Mouse (Mus musculus): ENCODE results near the gene Arl9. TPM values are rescaled to one million over a fixed set of nuclear protein-coding genes. Genes with fewer than 3 reads are reported as not detected.

Arl9 gene
- polyA plus RNA-seq, 1 experiment = not detected

DNA sequence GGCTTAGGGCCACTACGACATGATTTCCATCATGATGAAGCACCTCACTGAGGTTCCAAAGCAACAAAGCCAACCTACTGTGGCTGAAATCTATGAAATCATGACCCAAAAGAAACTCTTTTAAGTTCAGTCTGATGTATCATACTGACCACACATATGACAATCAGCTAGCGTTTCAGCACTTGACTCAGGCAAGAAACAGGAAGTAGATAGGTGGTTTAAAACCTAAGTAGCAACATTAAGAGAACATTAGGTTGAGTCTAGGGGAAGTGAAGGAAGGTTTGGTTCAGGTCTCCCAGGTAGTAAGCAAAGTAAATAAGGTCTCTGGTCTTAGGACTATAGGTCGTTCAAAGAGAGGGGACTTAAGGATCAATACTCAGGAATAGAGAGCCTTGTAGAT lies 30.4 kb upstream of the Arl9 start:
- Histone ChIP-seq H3K27ac (ENCODE audit: insufficient read depth, low read depth, low read length) (no peak overlapping the region), H3K4me3 (ENCODE audit: insufficient read depth, low read depth, low read length) (no peak overlapping the region), H3K4me1 (ENCODE audit: control insufficient read depth, insufficient read depth, low read length) (no peaks in the 10 kb centered on the region)
- 74% methylated on average over 3 of the region's 3 CpGs for WGBS
- TF ChIP-seq POLR2A (IDR thresholded peaks at IDR 0.05; ENCODE audit: insufficient read depth, low read depth, low read length) = no peak
- no peak for TF ChIP-seq CTCF (IDR thresholded peaks at IDR 0.05; ENCODE audit: insufficient read depth, low read depth, low read length)

DNA sequence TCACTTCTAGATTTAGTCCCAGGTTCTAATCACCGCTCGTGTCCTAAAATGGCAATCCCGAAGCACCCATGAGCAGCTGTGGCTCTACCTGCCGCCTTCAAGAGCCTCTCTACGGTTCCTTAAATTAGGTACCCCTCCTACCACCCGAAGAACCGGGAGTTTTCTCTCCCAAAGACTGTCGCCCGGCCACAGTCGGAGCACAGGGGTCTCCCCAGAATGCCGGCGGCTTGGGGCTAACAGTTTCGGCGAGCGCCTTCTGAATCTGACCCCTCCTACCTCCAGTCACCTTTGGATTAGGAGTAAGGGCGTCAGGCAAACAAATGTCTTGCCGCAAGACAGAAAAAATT lies 29.7 kb upstream of the Arl9 start:
- Histone ChIP-seq H3K4me1 (ENCODE audit: control insufficient read depth, insufficient read depth, low read length) (no peaks in the 10 kb centered on the region), H3K4me3 (ENCODE audit: insufficient read depth, low read depth, low read length) (peak overlapping the region; percentile 95), H3K27ac (ENCODE audit: insufficient read depth, low read depth, low read length) (no peak overlapping the region)
- WGBS = under 1% methylated on average over 17 of the region's 17 CpGs
- TF ChIP-seq POLR2A (IDR thresholded peaks at IDR 0.05; ENCODE audit: insufficient read depth, low read depth, low read length) = no peak
- no peak for TF ChIP-seq CTCF (IDR thresholded peaks at IDR 0.05; ENCODE audit: insufficient read depth, low read depth, low read length)

DNA sequence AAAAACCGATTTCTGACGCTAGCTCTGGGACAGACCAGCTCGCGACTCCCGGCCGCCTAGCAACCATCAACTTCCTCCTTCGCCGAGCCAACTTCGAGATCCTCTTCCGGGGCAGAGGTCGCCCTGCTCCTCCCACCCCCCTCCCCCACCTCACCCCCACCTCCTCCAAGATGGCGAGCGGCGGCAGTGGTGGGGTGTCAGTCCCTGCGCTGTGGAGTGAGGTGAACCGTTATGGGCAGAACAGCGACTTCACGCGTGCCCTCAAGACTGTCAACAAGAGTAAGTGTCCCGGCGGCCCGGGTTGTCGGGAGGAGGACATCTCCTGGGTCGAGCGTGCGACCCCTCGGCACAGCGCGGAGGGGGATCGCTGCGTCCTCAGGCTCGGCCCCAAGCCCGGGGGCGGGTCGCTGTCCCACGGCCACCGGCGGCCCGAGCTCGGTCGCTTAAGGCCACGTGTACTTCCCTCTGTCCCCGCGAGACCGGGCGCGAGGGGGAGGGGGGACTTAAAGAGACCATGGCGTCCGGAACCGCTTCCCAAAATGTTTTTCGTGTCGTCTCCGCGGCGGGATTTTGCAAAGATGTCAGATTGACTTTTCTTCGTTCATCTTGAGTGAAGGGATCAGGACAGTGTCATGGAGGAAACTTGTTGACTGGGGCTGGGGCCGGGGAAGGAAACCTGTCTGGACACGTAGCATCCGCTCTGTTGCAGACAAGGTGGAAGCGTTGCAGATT lies 29.1 kb upstream of the Arl9 start, which contains the start of gene Srp72:
Gene Srp72, plus strand, starts transcription at position 130 of the 732 bp plus-strand sequence.
- H3K27ac ChIP-seq (ENCODE audit: insufficient read depth, low read depth, low read length) = peak within 1 kb of the TSS; percentile 76
- WGBS = under 1% methylated on average over 60 of the region's 60 CpGs
- H3K4me3 ChIP-seq (ENCODE audit: insufficient read depth, low read depth, low read length) = peak within 1 kb of the TSS; percentile 95
- H3K4me1 ChIP-seq (ENCODE audit: control insufficient read depth, insufficient read depth, low read length) = no peaks in the 10 kb centered on the region
- TF ChIP-seq POLR2A (IDR thresholded peaks at IDR 0.05; ENCODE audit: insufficient read depth, low read depth, low read length) (no peak; the same call in 1 of the 2 replicates), CTCF (IDR thresholded peaks at IDR 0.05; ENCODE audit: insufficient read depth, low read depth, low read length) (no peak)

DNA sequence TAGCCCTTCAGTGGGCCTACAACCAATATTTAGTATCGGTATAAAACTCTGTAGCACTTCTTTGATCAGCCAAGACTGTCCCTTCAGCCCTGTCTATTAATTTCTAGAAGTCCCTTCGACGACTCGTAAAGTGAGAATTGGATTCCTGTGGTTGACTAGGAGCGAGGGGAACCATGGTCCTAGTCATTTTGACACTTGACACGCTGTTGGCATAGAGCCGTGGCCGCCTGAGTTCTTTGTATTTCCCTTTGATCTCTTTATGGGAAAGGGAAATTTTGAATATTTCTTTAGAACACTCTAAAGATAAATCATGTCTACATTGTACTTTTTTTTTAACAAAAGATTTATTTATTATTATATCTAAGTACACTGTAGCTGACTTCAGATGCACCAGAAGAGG lies 28.1 kb upstream of the Arl9 start:
- WGBS = 67% methylated on average over 8 of the region's 8 CpGs
- Histone ChIP-seq H3K4me1 (ENCODE audit: control insufficient read depth, insufficient read depth, low read length) (no peaks in the 10 kb centered on the region), H3K4me3 (ENCODE audit: insufficient read depth, low read depth, low read length) (no peak overlapping the region), H3K27ac (ENCODE audit: insufficient read depth, low read depth, low read length) (no peak overlapping the region)
- TF ChIP-seq CTCF (IDR thresholded peaks at IDR 0.05; ENCODE audit: insufficient read depth, low read depth, low read length) = no peak
- TF ChIP-seq POLR2A (IDR thresholded peaks at IDR 0.05; ENCODE audit: insufficient read depth, low read depth, low read length) = no peak

DNA sequence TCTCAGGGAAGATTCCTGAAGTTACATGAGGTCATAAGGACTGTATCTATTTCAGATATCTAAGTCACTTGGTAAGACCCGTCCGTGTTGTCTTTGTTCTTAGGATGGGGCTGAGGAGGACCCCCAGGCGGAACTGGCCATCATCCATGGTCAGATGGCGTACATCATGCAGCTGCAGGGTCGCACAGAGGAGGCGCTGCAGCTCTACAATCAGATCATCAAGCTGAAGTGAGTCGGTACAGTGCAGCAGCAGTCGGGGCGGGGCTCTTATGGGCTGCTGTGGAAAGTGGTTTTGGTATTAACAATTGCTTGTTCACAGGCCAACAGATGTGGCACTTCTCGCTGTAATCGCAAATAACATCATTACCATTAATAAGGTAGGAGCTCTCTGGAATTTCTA lies 19.8 kb upstream of the Arl9 start:
- Histone ChIP-seq H3K4me1 (ENCODE audit: control insufficient read depth, insufficient read depth, low read length) (no peaks in the 10 kb centered on the region), H3K4me3 (ENCODE audit: insufficient read depth, low read depth, low read length) (no peak overlapping the region), H3K27ac (ENCODE audit: insufficient read depth, low read depth, low read length) (no peak overlapping the region)
- TF ChIP-seq POLR2A (IDR thresholded peaks at IDR 0.05; ENCODE audit: insufficient read depth, low read depth, low read length) (no peak), CTCF (IDR thresholded peaks at IDR 0.05; ENCODE audit: insufficient read depth, low read depth, low read length) (no peak)
- WGBS = 90% methylated on average over 11 of the region's 11 CpGs

DNA sequence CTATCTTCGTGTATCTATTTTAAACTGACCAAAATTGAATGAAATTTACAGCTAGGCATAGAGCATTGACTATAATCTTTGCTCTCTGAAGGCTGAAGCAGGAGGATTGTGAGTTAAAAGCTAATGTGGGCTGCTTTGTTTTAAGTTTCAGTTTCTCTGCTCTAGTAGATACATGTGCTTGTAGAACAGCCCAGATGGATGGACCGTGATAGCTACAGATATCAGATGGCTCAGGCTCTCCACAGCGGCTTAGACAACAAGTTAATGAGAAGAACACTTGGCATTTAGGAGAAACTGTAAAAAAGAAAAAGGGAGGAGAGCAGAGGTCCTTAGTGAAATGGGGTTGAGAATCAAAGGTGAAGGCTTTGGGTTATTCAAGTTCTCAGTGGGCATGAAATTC lies 13.1 kb upstream of the Arl9 start:
- 95% methylated on average over 3 of the region's 3 CpGs for WGBS
- no peaks in the 10 kb centered on the region for H3K4me1 ChIP-seq (ENCODE audit: control insufficient read depth, insufficient read depth, low read length)
- H3K27ac ChIP-seq (ENCODE audit: insufficient read depth, low read depth, low read length) = no peak overlapping the region
- TF ChIP-seq CTCF (IDR thresholded peaks at IDR 0.05; ENCODE audit: insufficient read depth, low read depth, low read length) (no peak), POLR2A (IDR thresholded peaks at IDR 0.05; ENCODE audit: insufficient read depth, low read depth, low read length) (no peak)
- H3K4me3 ChIP-seq (ENCODE audit: insufficient read depth, low read depth, low read length) = no peak overlapping the region

DNA sequence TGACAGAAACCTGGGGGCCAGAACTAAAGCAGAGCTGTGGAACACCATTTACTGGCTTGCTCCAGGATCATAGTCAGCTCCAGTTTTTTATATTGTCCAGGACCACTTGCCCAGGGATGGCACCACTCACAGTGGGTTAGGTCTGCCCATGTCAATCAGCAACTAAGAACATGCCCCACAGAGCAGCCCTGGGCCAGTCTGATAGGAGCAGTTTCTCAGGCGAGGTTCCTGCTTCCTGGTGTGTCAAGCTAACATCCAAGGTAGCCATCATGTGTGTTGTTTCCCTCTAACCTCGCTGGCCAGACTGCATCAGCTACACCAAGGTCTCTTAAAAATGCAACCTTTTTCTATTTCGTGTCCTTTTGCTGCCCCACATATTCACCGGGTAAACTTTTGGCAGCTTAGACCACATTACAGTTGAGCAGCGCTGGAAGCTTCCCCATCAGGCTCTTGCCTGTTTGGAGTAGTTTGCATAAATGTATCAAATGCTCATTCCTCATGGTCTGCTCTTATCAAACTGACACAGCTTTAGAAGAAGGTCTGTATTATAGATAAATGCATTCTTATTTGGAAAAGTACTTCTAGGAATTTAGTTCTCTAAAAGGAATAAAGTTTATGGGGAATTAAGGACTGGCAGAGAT lies 10.6 kb upstream of the Arl9 start:
- H3K4me1 ChIP-seq (ENCODE audit: control insufficient read depth, insufficient read depth, low read length) = no peaks in the 10 kb centered on the region
- 94% methylated on average over 5 of the region's 5 CpGs for WGBS
- H3K27ac ChIP-seq (ENCODE audit: insufficient read depth, low read depth, low read length) = no peak overlapping the region
- no peak overlapping the region for H3K4me3 ChIP-seq (ENCODE audit: insufficient read depth, low read depth, low read length)
- TF ChIP-seq POLR2A (IDR thresholded peaks at IDR 0.05; ENCODE audit: insufficient read depth, low read depth, low read length) (no peak), CTCF (IDR thresholded peaks at IDR 0.05; ENCODE audit: insufficient read depth, low read depth, low read length) (no peak)

DNA sequence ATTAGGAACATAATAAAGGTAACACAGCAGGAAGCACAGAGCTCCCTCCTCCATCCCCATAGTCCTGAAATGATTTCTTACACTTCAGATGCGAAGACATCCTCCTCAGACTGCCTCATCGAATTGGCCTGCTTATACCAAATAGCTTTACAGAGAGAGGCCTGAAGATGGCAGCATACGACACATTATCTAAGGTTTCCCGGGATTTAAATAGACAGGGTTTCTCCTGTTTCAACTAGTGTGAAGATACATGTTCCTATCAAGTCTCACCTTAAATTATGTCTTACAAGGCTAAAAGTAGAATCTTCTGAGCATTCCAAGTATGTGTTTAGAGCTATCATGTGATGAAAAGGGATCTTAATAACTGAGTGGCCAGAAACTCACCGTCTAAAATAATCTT lies 5.4 kb upstream of the Arl9 start:
- H3K27ac ChIP-seq (ENCODE audit: insufficient read depth, low read depth, low read length) = no peak overlapping the region

DNA sequence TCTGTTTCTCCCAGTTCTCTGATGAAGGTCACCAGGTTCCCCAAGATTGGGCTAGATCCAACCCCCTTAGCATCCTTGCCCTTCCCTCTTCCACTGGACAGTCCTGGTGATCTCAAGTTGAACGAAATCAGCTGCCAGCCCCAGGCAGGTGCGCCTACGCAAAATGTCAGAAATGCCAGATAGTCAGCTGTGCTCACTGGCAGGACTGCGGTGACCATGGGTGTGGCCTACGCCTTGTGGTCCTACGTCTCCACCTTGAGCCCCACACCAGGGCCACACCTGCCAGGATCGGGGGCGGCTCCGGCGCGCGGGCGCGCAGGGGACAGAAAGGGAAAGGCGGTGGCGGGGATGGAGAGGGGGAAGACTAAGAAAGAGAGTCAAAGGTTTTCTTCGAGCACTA lies 2.7 kb upstream of the Arl9 start:
- Histone ChIP-seq H3K4me1 (ENCODE audit: control insufficient read depth, insufficient read depth, low read length) (no peaks in the 10 kb centered on the region), H3K4me3 (ENCODE audit: insufficient read depth, low read depth, low read length) (no peak overlapping the region), H3K27ac (ENCODE audit: insufficient read depth, low read depth, low read length) (no peak overlapping the region)
- no peak for TF ChIP-seq POLR2A (IDR thresholded peaks at IDR 0.05; ENCODE audit: insufficient read depth, low read depth, low read length)
- 94% methylated on average over 17 of the region's 17 CpGs for WGBS

More for the DNA sequence above, 5.4 kb upstream of the Arl9 start:
- 29% methylated on average over 5 of the region's 5 CpGs for WGBS
- Histone ChIP-seq H3K4me1 (ENCODE audit: control insufficient read depth, insufficient read depth, low read length) (no peaks in the 10 kb centered on the region), H3K4me3 (ENCODE audit: insufficient read depth, low read depth, low read length) (no peak overlapping the region)
- TF ChIP-seq CTCF (IDR thresholded peaks at IDR 0.05; ENCODE audit: insufficient read depth, low read depth, low read length) (no peak), POLR2A (IDR thresholded peaks at IDR 0.05; ENCODE audit: insufficient read depth, low read depth, low read length) (no peak)

Data from olfactory bulb, adult 2 months (tissue).